Mouse (Mus musculus): Measurements from ENCODE around the gene Pvr.

DNA sequence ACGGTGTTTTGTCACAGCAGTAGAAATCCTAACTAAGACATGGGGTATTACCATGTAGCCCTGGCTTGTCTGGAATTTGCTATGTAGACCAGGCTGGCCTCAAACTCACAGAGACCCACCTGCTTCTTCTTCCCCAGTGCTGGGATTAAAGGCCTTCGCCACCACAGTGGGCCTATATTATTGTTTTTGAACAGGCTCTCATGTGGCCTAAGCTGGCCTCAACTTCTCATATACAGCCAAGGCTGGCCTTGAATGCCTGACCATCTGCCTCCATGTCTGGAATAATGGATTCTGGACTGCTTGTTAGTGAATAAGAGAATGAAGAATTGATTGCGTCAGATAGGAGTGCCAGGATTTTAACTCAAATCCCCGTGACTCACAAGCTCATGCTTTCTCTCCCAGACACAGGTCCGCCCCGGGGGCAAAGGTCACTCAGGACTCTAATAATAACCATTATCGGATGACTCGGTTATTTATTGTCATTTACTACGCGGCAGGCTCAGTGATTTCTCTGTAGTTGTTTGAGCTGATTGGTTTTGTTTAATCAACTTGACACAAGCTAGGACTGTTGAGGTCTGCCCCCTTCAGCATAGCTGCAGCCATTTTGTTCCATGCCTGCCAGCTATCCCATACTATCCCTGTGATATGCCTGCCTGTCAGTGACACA lies 31.5 kb upstream of the Pvr start:
- TF ChIP-seq POLR2A (IDR thresholded peaks at IDR 0.05; ENCODE audit: control insufficient read depth, extremely low read depth, insufficient read depth, low read length, poor library complexity) (no peak), CTCF (IDR thresholded peaks at IDR 0.05; ENCODE audit: borderline replicate concordance, control insufficient read depth, extremely low read depth, insufficient read depth, low read length, poor library complexity) (no peak)
